Mouse (Mus musculus) layer of hippocampus, postnatal 14 days (tissue): Measurements from ENCODE around the gene Tyro3. TPM values are rescaled to one million over a fixed set of nuclear protein-coding genes. Genes with fewer than 3 reads are reported as not detected.

Source experiments
- DNase-seq, 2 experiments: peaks; one replicate each; pipeline ENCODE4 v3.0.0; 2021 to 2022; ENCODE audit warnings: low spot score in 2 of 2, mixed read lengths in 1 of 2
- total RNA-seq, 2 experiments: library from RNA; stranded (reverse); gene quantifications; 2 replicates each; pipeline ENCODE4 v1.2.3; 2021

Tyro3 gene
- total RNA-seq, 2 experiments from 2014 or later = 61.3 to 62.1 TPM

DNA sequence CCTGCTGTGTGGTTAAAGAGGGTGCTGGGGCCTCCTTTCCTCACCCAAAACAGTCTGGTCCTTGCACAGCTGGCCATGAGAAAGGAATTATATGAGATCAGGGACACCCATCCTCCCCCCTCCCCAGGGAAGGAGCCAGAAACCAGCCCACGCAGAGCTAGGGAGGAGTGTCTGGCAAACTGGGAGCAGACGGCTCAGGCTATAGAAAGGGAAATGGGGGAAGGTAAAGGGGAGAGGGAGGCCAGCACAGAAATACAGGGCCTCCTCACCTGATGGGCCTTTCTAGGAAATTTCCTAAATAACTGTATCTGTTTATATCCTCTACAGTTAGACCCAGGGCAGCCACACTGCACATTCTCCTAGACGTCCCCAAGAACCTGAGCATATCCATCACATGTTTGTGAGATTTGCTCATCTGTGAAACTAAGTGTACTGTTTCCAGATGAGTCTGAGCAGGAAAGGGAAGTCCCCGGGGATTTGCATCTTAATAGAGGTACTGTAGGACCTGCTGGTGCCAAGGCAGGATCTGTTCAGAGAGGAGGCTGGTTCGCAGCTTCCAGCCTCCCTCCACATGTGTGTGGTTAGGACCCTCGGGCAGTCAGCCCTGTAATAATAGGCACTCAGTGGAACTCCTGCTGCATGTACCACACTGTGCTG, 6.2 kb downstream of the Tyro3 start:
- peak in 1 of 2 experiments; percentile 20 for DNase-seq

DNA sequence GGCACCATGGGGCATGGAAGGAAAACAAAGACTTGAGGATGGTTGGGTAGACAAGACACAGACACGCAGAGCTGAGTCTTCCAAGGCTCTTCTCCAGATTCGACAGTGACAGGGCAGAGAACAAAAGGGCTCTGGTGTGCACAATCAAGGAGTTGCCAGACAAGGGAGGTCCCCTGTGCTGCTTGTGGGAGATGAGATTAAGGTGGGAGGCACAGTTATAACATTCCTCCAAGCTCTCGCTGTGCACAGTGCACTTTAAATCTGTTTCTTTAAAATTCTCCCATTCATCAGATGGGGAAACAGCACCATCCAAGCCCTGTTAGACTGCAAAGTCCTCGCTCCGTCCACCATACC, 6.7 kb downstream of the Tyro3 start:
- no peak for DNase-seq

DNA sequence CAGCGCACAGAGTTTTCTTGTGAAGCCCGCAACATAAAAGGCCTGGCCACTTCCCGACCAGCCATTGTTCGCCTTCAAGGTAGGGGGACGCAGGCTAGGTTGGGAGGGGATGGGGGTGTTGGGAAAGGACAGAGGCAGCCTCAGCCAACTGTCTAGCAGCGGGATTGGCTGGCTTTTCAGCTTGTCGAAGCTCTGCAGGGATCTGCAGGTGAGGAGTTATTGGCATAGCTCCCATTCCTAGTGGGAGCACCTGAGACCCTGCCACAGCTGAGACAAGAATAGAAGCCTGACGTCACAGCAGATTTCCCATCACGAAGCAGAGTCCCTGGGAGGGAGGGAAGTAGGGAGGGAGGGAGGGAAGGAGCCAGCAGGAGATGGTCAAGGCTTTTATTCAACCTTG, 7.2 kb downstream of the Tyro3 start:
- peak in 1 of 2 experiments; percentile 1 for DNase-seq

DNA sequence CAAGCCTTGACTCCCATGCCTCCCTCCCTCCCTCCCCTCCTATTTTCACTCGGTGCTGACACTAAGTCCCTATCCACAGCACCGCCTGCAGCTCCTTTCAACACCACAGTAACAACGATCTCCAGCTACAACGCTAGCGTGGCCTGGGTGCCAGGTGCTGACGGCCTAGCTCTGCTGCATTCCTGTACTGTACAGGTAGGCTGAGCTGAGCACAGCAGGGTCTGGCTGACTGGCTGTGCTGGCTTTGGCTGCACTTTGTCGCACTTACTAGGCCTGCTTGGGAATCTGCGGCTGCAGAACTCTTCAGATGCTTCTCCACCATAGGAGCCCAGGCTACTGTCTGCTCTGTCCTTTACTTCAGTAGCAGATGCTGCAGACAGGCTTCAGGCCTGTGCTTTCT, 8.0 kb downstream of the Tyro3 start:
- peak in 1 of 2 experiments; percentile 2 for DNase-seq

DNA sequence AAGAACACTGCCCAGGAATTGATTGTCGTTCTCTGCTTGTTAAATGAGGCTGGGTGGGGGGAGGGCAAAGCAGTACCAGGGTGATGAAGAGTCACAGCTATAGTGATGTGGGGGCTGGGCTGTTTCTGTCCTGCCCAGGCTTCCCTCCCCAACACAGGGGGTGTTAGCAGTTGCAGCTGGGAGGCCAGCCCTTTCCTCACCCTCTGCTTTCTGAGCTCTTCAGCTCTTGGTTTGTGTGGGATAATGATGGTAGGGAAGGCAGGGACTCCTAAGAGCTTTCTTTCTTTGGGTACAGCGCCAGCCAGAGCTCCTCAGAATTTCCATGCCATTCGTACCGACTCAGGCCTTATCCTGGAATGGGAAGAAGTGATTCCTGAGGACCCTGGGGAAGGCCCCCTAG, 10.9 kb downstream of the Tyro3 start:
- no peak for DNase-seq

DNA sequence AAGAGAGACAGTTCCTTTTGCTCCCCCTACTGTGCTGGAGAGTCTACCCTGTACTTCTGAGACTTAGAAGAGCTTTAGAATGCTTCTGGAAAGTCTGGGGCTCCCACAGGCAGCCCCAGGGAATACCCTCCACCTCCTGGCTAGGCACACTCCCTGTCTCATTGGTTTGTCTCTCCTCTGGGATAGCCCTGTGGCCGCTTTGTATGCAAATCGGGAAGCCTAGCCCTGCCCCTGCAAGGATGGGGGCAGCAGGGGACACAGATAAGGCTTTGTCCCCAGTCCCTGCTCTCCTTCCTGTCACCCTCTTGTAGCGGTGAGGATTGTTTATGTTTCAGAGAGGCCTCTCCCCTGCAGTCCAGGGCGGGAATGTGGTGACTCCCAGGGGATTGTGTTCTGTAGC, 11.3 kb downstream of the Tyro3 start:
- no peak for DNase-seq

DNA sequence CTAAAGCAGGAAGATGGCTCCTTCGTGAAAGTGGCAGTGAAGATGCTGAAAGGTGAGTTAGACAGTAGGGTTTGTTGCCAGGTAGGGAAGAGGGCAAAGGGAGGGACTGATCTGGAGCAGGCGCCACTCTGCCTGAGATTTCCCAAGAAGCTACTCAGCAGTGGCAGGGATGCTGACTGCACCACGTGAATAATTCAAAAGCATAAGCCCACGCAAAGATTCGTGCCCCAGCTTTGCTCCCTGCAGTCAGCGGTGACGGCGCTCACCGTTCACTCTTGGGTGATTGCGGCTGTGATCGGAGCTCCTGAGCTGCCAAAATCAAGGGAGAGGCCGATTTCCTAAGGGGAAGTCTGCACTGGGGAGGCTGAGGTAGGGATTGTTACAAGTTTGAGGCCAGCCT, 13.4 kb downstream of the Tyro3 start:
- no peak for DNase-seq

DNA sequence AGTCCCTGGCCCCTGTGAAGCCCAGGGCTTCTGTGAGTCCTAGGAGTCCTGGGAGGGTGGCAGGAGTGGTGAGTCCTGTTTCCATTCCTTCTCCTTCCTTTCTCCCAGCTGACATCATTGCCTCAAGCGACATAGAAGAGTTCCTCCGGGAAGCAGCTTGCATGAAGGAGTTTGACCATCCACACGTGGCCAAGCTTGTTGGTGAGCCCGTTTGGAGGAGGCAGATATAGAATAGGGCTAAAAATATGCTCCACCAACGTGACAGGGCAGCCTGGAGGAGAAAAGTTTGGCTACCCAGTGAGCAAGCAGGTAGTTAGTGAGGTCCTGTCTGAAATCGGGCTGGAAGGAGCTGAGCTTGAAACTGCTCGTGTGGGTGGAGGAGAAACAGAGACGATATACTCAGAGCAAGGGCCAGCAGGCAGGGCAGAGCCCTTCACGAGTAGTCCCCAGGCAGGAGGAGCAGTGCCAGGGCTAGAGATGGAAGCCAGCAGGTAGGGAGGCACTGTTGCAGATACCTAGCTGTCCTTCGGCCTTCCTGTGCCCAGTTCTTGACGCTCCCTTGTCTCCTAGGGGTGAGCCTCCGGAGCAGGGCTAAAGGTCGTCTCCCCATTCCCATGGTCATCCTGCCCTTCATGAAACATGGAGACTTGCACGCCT, 14.1 kb downstream of the Tyro3 start:
- peak in 1 of 2 experiments; percentile 1 for DNase-seq

DNA sequence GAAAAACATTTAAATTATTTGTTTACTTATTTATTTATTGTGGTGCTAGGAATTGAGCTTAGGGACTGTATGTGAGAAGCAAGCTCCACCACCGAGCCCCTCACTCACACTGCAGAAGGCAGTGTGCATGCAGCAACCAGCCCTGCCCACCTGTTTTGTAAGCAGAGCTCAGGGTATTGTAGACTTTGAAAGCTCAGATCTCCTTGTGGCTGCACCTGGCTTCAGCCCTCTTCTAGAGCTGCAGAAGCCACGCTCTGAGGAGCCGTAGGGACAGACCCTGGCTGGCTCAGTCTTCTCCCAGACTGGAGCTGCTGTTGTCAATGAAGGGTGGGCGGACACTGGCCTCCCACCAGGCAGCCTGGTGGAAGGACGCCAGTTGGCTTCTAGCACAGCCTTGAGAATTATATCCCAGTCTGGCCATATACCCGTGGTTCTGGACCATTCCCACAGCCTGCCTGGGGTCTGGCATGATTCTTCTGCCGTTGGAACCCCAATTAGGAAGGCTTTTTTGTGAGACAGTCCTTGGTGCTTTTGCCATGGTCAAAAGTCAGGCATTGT, 16.9 kb downstream of the Tyro3 start:
- peak; percentile 62 to 74 for DNase-seq

DNA sequence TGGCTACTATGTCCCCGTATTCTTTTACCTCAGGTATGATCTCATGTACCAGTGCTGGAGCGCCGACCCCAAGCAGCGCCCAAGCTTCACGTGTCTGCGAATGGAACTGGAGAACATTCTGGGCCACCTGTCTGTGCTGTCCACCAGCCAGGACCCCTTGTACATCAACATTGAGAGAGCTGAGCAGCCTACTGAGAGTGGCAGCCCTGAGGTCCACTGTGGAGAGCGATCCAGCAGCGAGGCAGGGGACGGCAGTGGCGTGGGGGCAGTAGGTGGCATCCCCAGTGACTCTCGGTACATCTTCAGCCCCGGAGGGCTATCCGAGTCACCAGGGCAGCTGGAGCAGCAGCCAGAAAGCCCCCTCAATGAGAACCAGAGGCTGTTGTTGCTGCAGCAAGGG, 19.1 kb downstream of the Tyro3 start:
- no peak for DNase-seq

DNA sequence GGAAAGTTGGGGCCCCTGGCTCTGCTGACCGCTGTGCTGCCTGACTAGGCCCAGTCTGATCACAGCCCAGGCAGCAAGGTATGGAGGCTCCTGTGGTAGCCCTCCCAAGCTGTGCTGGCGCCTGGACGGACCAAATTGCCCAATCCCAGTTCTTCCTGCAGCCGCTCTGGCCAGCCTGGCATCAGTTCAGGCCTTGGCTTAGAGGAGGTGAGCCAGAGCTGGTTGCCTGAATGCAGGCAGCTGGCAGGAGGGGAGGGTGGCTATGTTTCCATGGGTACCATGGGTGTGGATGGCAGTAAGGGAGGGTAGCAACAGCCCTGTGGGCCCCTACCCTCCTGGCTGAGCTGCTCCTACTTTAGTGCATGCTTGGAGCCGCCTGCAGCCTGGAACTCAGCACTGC, 19.5 kb downstream of the Tyro3 start:
- DNase-seq = peak; percentile 58 to 80

DNA sequence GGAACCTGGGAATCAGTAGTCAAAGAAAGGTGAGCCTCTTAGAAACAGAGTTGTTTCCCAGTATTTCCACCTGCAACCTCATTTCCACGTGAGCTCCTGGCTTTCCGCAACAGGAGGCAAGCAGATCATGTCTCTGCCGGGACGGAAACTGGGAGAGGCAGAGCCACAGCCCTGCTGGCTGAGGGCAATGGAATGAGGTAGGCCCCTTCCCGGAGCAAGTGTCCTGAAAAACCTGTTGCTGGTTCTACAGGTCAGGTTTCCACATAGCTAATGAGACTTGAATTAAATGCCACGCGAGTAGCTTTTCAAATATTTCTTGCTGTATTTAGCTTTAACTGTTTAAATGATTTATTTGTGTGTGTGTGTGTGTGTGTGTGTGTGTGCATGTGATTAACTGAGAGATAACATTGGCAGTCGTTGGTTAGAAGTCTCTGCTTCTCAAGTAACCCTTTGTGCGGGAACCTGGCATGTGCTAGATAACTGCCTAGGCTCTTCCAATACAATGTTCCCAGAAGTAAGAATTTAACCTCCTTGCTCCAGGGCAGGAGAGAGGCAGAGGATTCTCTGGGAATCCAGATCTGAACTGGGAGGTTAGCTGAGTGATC, 21.2 kb downstream of the Tyro3 start:
- DNase-seq = peak in 1 of 2 experiments; percentile 1

DNA sequence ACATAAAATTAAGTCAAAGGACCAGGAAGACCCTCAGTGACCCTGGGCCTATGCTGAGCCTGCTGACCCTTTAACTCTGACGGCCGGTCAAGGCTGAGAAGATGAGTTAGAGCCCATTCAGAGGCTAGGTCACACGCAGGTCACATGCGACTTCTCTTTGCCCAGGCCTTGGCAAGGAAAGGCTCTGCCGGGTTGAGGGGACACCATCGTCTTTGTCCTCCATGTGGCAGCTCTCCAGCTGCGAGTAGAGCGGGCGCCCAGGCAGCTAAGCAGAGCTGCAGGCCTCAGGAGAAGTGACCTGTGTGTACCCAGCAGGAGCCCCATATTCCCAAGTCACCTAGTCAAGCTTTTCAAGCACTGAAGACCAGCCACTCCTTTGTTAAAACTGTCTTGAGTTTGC, 23.6 kb downstream of the Tyro3 start:
- DNase-seq = peak in 1 of 2 experiments; percentile 42

DNA sequence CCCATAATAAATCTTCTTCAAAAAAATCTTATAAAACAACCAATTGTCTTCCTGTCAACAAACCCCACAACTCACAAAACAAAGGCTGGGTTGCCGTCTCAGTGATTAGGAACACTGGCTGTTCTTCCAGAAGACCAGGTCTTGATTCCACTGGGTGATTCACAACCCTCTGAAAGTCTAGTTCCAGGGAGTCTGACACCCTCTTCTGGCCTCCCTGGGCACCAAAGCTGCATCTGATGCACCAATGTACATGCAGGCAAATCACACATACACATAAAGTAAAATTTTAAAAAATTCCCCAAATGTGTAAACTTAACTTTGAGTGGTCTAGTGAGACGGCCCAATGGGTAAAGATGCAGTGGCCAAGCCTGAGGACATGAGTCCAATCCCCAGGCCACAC, 33.0 kb downstream of the Tyro3 start:
- no peak for DNase-seq

DNA sequence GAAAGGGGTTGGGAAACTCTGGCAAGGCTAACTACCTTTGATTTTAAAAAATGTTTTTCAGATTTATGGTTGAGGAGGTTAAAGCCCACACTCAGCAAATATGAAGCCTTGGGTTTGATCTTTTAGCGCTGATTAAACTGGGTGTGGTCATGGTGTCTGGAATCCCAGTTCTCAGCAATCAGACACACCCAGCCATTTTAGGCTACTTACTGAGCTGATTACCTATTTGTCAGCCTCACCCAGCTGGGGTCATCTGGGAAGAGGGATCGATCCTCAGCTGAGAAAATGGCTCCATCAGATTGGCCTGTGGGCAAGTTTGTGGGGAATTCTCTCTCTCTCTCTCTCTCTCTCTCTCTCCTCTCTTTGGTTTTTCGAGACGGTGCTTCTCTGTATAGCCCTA, 36.7 kb downstream of the Tyro3 start:
- DNase-seq = no peak

DNA sequence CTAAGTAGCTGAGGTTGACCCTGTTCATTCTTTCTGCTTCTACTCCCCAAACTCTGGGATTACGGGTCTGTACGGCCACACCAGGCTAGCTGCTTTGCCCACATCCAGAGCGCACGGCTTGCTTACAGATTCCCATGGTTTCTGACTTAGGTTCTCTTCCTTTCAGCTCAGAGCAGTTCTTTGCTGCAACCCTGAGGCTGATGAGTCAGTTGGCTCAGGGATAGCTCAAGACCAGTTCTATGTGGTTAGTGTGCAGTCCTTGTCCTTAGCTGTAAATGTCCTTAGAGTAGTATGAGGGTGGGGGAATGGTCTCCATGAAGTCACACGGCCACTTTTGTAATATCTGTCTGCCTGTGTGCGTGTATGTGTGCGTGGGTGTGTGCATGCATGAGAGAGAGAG, 40.1 kb downstream of the Tyro3 start:
- DNase-seq = no peak

DNA sequence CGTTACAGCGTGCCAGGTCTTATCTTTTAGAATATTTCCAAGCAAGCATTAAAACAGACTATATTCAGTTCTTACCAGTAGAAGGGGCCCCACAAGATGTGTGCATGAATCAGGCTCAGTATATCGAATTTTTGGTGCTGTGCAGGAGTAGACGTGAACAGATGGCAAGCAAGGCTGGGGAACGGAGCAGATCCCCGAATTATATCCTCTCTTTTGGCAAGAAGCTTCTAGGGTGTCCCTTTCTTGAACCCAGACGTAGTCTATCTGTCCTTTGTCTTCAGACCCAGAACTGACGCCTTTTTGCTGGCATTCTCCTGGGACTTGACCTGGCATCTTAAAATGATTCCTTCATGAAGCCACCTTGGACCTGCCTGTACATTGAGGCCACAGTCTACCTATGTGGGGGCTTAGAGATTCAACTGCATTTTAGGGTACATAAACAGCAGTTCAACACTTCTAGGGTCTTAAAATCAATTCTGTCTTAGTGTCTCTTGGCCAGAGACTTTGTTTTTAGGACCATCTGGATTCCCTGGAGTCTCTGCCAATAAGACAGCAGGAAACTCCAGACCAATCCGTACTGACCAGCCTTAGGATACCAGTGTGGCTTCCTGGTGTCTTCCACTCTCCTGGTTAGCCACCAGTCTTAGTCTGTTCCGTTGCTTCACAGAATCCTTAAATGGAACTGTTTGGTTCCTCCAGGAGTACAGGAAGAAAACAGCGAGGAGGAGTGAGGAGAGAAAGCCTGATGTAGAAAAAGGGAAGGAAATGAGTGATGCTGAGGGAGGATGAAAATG, 41.0 kb downstream of the Tyro3 start:
- DNase-seq = no peak

DNA sequence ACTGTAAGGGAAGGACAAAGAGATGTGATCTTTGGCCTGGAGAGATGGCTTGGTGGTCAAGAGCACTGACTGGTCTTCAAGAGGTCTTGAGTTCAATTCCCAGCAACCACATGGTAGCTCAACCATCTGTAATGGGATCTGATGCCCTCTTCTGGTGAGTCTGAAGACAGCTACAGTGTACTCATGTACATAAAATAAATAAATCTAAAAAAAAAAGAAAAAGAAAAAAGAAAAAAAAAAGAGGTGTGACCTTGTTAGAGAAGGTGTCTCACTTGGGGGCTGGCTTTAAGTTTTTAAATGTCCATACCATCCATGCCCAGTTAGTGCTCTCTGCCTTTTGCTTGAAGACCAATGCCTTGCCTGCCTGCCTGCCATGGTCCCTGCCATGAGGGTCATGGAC, 42.5 kb downstream of the Tyro3 start:
- no peak for DNase-seq

DNA sequence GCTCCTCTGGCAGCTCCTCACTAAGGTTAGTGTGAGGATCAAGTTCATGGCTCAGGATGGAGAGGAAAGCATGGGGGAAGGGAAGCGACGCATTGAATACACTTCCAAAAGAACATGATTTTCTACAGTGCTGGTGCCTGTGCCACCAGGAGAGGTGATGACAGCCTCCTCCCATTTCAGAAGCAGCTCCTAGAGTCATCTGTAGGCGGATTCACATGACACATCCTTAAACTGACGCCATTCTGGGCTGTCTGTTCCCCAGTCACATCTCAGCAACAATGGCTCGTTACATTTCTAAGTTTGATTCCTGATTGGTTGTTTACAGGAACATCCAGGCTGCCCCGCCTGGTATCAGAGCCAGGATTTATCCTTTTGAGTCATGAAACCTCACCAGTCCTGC, 44.5 kb downstream of the Tyro3 start:
- peak in 1 of 2 experiments; percentile 22 for DNase-seq

DNA sequence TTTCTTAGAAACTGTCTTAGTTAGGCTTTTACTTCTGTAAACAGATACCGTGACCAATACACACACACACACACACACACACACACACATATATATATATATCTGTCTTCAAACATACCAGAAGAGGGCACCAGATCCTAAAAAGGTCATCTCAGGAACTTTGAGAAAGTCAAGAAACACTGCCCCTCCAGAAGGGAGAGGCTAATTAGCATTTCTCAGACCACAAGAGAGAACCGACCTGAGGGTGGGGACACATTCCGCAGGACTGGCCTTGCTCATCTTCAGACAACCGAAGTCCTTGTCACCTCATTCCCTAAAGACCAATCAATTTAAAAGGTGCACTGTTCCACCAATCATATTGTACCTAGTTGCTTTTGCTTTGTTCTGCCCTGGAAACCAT, 46.0 kb downstream of the Tyro3 start:
- DNase-seq = no peak

DNA sequence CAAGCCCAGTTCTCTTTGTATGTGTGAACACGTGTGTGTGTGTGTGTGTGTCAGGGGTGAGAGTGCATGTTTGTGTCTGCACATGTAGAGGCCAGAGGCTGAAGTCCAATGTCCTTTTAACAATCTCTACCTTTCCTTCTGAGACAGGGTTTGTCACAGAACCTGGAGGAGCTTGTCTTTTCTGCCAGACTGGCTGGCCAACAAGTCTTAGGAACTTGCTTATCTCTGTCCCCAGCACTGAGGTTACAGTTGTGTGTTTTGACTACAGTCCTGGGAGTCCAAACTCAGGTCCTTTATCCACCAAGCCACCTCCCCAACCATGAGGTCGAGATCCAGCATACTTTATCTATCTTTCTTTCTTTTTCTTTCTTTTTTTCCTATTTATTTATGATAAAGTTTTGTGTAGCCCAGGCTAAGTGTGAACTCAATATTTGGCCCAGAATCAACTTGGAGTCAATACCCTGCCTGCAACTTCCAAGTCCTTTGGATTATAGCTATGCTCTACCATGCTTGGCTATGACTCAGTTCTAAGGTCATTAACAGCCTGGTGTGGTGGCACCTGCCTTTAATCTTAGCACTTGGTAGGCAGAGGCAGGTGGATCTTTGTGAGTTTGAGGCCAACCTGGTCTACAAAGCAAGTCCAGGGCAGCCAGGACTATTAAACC, 48.5 kb downstream of the Tyro3 start:
- DNase-seq = no peak
